Mouse (Mus musculus) midbrain, postnatal 0 days (tissue): Measurements from ENCODE around the gene Gm49333. TPM values are rescaled to one million over a fixed set of nuclear protein-coding genes. Genes with fewer than 3 reads are reported as not detected.

ENCODE experiments used
- ATAC-seq: fragments of 200-750 bp; cut with Nextera tagmentation; 2 replicates; pipeline ENCODE4 v1.8.0; 2017; ENCODE audit warnings: moderate number of reproducible peaks, mild to moderate bottlenecking, moderate TSS enrichment, moderate library complexity; ENCODE audit not compliant: low FRiP score
- DNase-seq: peaks from one replicate; pipeline ENCODE4 v3.0.0-alpha.2; 2015; ENCODE audit warnings: low spot score
- H3K27ac ChIP-seq: fragments of 300-500 bp; sonication (generic); 2 replicates; pipeline ENCODE4 v1.5.1; 2014; ENCODE audit warnings: low read depth, mild to moderate bottlenecking, low read length, mixed read lengths
- H3K27me3 ChIP-seq: fragments of 300-500 bp; sonication (generic); 2 replicates; pipeline ENCODE4 v1.6.1; 2014; ENCODE audit warnings: low read length, control low read depth, mixed read lengths; ENCODE audit not compliant: insufficient read depth
- H3K36me3 ChIP-seq: fragments of 300-500 bp; sonication (generic); 2 replicates; pipeline ENCODE4 v1.6.1; 2014; ENCODE audit warnings: low read length, control low read depth, mixed read lengths; ENCODE audit not compliant: insufficient read depth
- H3K4me1 ChIP-seq: fragments of 300-500 bp; sonication (generic); 2 replicates; pipeline ENCODE4 v1.6.1; 2014; ENCODE audit warnings: mild to moderate bottlenecking, control low read depth, antibody characterized with exemption, low read length, mixed read lengths; ENCODE audit not compliant: insufficient read depth
- H3K4me2 ChIP-seq: fragments of 300-500 bp; sonication (generic); 2 replicates; pipeline ENCODE4 v1.6.1; 2014; ENCODE audit warnings: low read depth, mild to moderate bottlenecking, low read length, mixed read lengths; ENCODE audit not compliant: poor library complexity, severe bottlenecking
- H3K4me3 ChIP-seq: fragments of 300-500 bp; sonication (generic); 2 replicates; pipeline ENCODE4 v1.5.1; 2014; ENCODE audit warnings: low read depth, mild to moderate bottlenecking, low read length, moderate library complexity
- H3K9ac ChIP-seq: fragments of 300-500 bp; sonication (generic); replicated peaks from 2 replicates; pipeline ENCODE4 v1.6.1; 2014; ENCODE audit warnings: mild to moderate bottlenecking, low read length, moderate library complexity, mixed read lengths; ENCODE audit not compliant: poor library complexity, severe bottlenecking
- H3K9me3 ChIP-seq: fragments of 300-500 bp; sonication (generic); 2 replicates; pipeline ENCODE4 v1.6.1; 2016; ENCODE audit warnings: low read length, control low read depth
- CTCF ChIP-seq: IDR thresholded peaks from 2 replicates; pipeline ENCODE4 v1.5.1; 2016; ENCODE audit warnings: antibody characterized with exemption, mild to moderate bottlenecking
- WGBS: fragments of 180-500 bp; shearing (Covaris S2); extraction: QIAGEN DNeasy Blood & Tissue Kit; methylation state at CpG from one replicate; pipeline ENCODE4 v1.1.7; 2014; 5-methylcytosine and 5-hydroxymethylcytosine counted together
- polyA plus RNA-seq: library from polyadenylated mRNA; unstranded; fragments of >200 nt; fragmentation: Nextera tagmentation; extraction: Ambion mirVana; gene quantifications from 2 replicates; pipeline ENCODE4 v1.2.1, GENCODE M21; 2015
- total RNA-seq: library from RNA; depleted of rRNA; stranded (reverse); fragments of >200 nt; gene quantifications from 2 replicates; pipeline ENCODE4 v1.2.3, GENCODE M21; 2014

The Gm49333 gene
- total and polyA plus RNA-seq, 2 experiments from 2014 or later: not detected

- H3K27me3 ChIP-seq: no peaks in the 10 kb centered on the region
- H3K9ac ChIP-seq: no peak overlapping the region
- no peak for TF ChIP-seq CTCF
- no peak overlapping the region for H3K4me3 ChIP-seq
- DNase-seq (peak; percentile 79), ATAC-seq (0 out of 2 replicates have a peak, but pooled peaks have one; percentile 36)
- H3K4me2 ChIP-seq: peak overlapping the region; percentile 22; the same call in 1 of the 2 replicates
- H3K36me3 ChIP-seq: peaks cover 7% of the 10 kb centered on the region
- no peaks in the 10 kb centered on the region; the same call in 1 of the 2 replicates for H3K4me1 ChIP-seq
- H3K9me3 ChIP-seq: no peaks in the 10 kb centered on the region
- 54% methylated on average over 8 of the region's 8 CpGs for WGBS
- H3K27ac ChIP-seq: peak overlapping the region; percentile 47; the same call in 1 of the 2 replicates
Measured at GRCm38 (mm10) chr16:20638367-20638766, 27.0 kb downstream of the Gm49333 start.

GRCm38 (mm10) chr16:20642161-20642560, 30.8 kb downstream of the Gm49333 start:
- peak; percentile 81 for TF ChIP-seq CTCF
- Histone ChIP-seq H3K36me3 (peaks cover 15% of the 10 kb centered on the region), H3K4me1 (no peaks in the 10 kb centered on the region; the same call in 1 of the 2 replicates), H3K9ac (no peak overlapping the region), H3K27ac (no peak overlapping the region), H3K27me3 (no peaks in the 10 kb centered on the region), H3K4me3 (no peak overlapping the region), H3K9me3 (no peaks in the 10 kb centered on the region), H3K4me2 (no peak overlapping the region)
- 0% methylated on average over 8 of the region's 8 CpGs for WGBS
- ATAC-seq (no peak), DNase-seq (peak; percentile 83)

- no peaks in the 10 kb centered on the region for H3K9me3 ChIP-seq
- H3K4me1 ChIP-seq: no peaks in the 10 kb centered on the region
- no peak overlapping the region for H3K27ac ChIP-seq
- H3K36me3 ChIP-seq: peaks cover 15% of the 10 kb centered on the region
- no peak overlapping the region for H3K4me3 ChIP-seq
- no peaks in the 10 kb centered on the region for H3K27me3 ChIP-seq
- DNase-seq (no peak), ATAC-seq (no peak)
- TF ChIP-seq CTCF: no peak
- no peak overlapping the region for H3K4me2 ChIP-seq
- no peak overlapping the region for H3K9ac ChIP-seq
- WGBS: 86% methylated on average over 7 of the region's 7 CpGs
Measured at GRCm38 (mm10) chr16:20643911-20644310, 32.5 kb downstream of the Gm49333 start.

- Histone ChIP-seq H3K4me2 (peak within 1 kb of the TSS; percentile 78), H3K27ac (peak within 1 kb of the TSS; percentile 73), H3K36me3 (peaks cover 13% of the 10 kb centered on the region), H3K9ac (peak within 1 kb of the TSS; percentile 79), H3K27me3 (no peaks in the 10 kb centered on the region), H3K4me3 (peak within 1 kb of the TSS; percentile 64), H3K9me3 (no peaks in the 10 kb centered on the region), H3K4me1 (0 out of 2 replicates have a peak, but pooled peaks cover 6% of the 10 kb centered on the region)
- TF ChIP-seq CTCF: peak; percentile 42
- 2% methylated on average over 46 of the region's 46 CpGs for WGBS
- DNase-seq (peak; percentile 96), ATAC-seq (peak; percentile 96)
Measured at GRCm38 (mm10) chr16:20651076-20651946, 39.9 kb downstream of the Gm49333 start, which contains the start of gene Psmd2. Gene Psmd2 (plus strand): TSS chr16:20651652.

GRCm38 (mm10) chr16:20651947-20652310, 40.5 kb downstream of the Gm49333 start:
- Histone ChIP-seq H3K9me3 (no peaks in the 10 kb centered on the region), H3K4me1 (0 out of 2 replicates have a peak, but pooled peaks cover 6% of the 10 kb centered on the region), H3K4me3 (peak overlapping the region; percentile 64), H3K9ac (peak overlapping the region; percentile 79), H3K36me3 (peaks cover 20% of the 10 kb centered on the region), H3K27ac (peak overlapping the region; percentile 73), H3K27me3 (no peaks in the 10 kb centered on the region), H3K4me2 (peak overlapping the region; percentile 78)
- ATAC-seq: no peak; the same call in 1 of the 2 replicates
- WGBS: 15% methylated on average over 10 of the region's 12 CpGs
- no peak for DNase-seq
- TF ChIP-seq CTCF: no peak

GRCm38 (mm10) chr16:20653315-20653714, 41.9 kb downstream of the Gm49333 start:
- Histone ChIP-seq H3K4me3 (no peak overlapping the region), H3K36me3 (peaks cover 33% of the 10 kb centered on the region), H3K27me3 (no peaks in the 10 kb centered on the region), H3K9me3 (no peaks in the 10 kb centered on the region), H3K27ac (no peak overlapping the region), H3K4me2 (no peak overlapping the region), H3K9ac (no peak overlapping the region), H3K4me1 (0 out of 2 replicates have a peak, but pooled peaks cover 6% of the 10 kb centered on the region)
- 47% methylated on average over 2 of the region's 2 CpGs for whole genome bisulfite sequencing
- 0 out of 2 replicates have a peak, but pooled peaks have one; percentile 9 for TF ChIP-seq CTCF
- DNase-seq: no peak
- no peak for ATAC-seq
